Mouse (Mus musculus) adipocyte (in vitro differentiated cells): ENCODE data around the gene Ptpn11.

Experiments
- DNase-seq: peaks from one replicate; pipeline ENCODE4 v3.0.0-alpha.2; 2016; ENCODE audit warnings: low spot score

The Ptpn11 gene

GRCm38 (mm10) chr5:121124208-121125185, 66.7 kb downstream of the Ptpn11 start:
- DNase-seq, result no peak

GRCm38 (mm10) chr5:121123399-121123798, 67.8 kb downstream of the Ptpn11 start:
- DNase-seq, result no peak

GRCm38 (mm10) chr5:121122577-121122976, 68.6 kb downstream of the Ptpn11 start:
- no peak for DNase-seq

DNA sequence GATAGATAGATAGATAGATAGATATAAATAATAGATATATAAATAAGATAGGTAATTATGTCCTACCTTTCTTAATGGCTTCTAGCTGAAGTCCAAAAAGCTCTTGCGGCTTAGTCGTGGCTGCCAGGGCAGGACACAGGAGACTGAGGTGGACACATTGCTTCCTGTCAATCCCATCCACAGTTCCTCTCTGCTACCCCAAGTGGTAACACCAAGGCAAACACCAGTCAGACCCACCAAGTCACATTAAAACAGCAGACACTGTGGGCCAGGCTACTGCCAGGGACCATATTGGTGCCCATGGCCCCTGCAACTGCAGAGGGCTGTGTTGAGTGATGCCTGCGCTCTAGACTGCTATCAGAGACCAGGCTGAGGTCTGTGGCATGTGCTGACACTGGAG, 69.2 kb downstream of the Ptpn11 start:
- DNase-seq, result no peak

DNA sequence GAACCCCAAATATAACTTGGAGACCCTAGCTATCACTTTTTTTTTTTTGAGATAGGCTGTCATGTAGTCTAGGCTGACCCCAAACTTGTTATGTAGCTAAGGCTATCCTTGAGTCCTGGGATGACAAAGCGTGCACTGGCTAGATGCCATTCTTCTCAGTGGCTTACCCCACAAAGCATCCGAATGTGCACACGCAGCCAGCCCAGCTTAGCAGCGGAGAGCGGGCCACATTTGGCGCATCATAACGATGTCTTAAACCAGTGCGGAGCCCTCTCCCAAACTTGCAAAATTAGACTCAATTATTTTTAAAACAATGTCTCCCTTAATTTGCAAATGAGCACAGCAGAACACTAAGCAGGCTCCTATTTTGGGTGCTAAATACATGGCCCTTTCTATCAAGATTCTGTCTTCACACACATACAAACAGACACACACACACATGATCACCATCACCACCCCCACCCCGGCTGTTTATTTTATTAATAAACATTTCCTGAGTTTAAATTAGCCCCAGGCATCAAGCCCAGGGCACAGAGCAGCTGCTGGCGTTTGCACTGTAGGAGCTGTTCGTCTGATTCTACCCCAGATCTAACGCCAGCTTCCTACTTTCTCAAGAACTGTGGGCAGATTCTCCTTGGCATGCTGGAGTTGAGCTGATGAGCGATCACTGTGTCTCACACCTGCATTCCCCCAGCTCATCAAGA, 71.7 kb downstream of the Ptpn11 start:
- no peak for DNase-seq

- no peak for DNase-seq
Measured at GRCm38 (mm10) chr5:121118345-121118744, 72.9 kb downstream of the Ptpn11 start.

GRCm38 (mm10) chr5:121116941-121117340, 74.3 kb downstream of the Ptpn11 start:
- no peak for DNase-seq

- no peak for DNase-seq
Measured at GRCm38 (mm10) chr5:121115391-121116157, 75.6 kb downstream of the Ptpn11 start.

DNA sequence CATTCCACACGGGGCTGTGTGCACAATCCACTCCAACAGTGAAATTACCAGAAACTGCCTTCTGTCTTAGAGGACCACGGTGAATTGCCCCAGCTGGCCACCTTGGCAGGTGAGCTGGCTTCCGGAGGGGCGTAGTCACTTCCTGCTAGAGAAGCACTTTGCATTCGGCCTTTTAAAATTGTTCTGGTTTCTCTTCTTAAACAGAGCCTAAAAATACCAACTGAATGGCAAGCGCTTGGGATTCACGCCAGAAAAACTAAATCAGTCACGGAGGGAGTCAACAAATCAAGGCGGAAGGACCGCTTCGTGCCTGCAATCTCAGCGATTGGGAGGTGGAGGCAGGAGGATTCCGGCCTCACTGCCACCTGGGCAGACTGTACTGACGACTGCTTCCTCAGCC, 77.0 kb downstream of the Ptpn11 start:
- no peak for DNase-seq

DNA sequence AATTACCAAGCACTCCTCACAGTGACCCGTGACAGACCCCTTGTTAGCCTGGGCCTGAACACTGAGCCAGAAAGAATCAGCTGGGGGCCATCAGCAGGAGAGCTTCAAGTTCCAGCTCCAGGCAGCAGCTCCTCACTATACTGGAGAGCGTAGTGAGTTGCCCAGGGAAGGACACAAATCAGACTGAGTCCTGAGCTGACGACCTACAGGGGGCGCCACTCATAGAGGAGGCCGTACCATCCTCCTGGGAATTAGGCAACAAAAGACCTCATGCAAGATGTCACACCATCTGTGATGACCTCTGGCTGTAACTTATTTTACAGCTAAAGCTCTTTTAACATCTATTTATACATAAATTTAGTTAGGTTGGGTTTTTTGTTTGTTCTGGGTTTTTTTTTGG, 78.8 kb downstream of the Ptpn11 start:
- no peak for DNase-seq

GRCm38 (mm10) chr5:121111106-121111915, 79.9 kb downstream of the Ptpn11 start:
- no peak for DNase-seq

GRCm38 (mm10) chr5:121109185-121109584, 82.0 kb downstream of the Ptpn11 start:
- DNase-seq, result no peak

GRCm38 (mm10) chr5:121106913-121107312, 84.3 kb downstream of the Ptpn11 start:
- no peak for DNase-seq

- no peak for DNase-seq
Measured at GRCm38 (mm10) chr5:121100886-121101580, 90.2 kb downstream of the Ptpn11 start.

GRCm38 (mm10) chr5:121100095-121100494, 91.1 kb downstream of the Ptpn11 start:
- DNase-seq, result no peak

- DNase-seq, result no peak
Measured at GRCm38 (mm10) chr5:121097970-121098369, 93.2 kb downstream of the Ptpn11 start.

- no peak for DNase-seq
Measured at GRCm38 (mm10) chr5:121096744-121097143, 94.5 kb downstream of the Ptpn11 start.

DNA sequence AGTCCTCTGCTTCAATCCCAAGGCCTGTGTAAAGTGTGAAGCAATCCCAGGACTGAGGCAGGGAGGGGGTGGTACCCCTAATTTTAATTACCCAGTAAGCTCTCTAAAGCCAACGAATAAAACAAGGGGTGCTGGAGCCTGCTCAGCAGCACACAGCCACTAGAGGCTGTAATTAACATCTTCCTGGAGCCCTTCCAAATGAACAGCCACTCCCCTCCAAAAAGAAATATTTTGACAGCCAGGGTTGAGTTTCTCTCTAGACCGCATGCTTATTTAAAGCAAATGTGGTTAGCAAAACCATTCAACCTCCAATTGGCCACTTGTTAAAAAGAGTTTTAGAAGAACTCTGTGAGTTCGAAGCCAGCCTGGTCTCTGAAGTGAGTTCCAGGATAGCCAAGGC, 97.9 kb downstream of the Ptpn11 start:
- DNase-seq, result no peak

DNA sequence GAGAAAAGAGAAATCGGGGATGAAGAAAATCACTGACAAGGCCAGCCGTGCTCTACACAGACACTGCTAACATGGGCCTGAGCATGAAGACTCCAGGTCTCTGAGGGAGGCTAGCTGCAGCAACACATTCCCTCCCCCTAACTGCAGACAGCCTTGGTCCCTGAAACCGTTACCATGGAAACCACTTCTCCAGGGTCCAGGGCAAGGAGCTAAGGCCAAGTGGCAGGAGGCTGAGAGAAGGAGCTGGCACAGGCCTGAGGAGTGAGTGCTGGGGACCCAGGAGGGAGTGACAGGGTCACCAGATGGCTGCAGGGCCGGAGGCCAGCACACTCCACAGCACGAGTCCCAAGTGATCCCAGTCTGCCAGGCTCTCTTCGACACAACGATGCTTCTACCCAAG, 101.5 kb downstream of the Ptpn11 start:
- DNase-seq, result no peak

GRCm38 (mm10) chr5:121087733-121088132, 103.5 kb downstream of the Ptpn11 start:
- no peak for DNase-seq

DNA sequence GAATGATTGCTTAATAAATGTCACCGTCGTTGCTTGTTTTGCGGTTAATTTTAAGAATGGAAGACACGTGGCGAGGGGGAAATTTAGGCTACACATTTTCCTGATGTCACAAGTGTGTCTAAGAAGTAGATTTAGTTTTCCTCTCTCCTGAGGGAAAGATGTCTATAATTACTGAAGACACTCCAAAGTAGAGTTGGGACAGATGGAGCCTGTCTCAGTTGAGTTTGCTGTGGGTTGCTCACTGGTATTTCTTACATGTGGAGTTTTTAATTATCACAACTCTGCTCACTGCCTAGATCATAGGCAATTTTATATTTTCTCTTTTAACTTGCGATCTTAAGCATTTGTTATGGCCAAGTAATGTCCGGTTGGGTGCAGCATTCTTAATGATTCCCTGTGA, 108.6 kb downstream of the Ptpn11 start:
- no peak for DNase-seq
